Mouse (Mus musculus): ENCODE results near the gene Irs4. TPM values are rescaled to one million over a fixed set of nuclear protein-coding genes. Genes with fewer than 3 reads are reported as not detected.

Gene Irs4
- not detected for total RNA-seq (2022)

DNA sequence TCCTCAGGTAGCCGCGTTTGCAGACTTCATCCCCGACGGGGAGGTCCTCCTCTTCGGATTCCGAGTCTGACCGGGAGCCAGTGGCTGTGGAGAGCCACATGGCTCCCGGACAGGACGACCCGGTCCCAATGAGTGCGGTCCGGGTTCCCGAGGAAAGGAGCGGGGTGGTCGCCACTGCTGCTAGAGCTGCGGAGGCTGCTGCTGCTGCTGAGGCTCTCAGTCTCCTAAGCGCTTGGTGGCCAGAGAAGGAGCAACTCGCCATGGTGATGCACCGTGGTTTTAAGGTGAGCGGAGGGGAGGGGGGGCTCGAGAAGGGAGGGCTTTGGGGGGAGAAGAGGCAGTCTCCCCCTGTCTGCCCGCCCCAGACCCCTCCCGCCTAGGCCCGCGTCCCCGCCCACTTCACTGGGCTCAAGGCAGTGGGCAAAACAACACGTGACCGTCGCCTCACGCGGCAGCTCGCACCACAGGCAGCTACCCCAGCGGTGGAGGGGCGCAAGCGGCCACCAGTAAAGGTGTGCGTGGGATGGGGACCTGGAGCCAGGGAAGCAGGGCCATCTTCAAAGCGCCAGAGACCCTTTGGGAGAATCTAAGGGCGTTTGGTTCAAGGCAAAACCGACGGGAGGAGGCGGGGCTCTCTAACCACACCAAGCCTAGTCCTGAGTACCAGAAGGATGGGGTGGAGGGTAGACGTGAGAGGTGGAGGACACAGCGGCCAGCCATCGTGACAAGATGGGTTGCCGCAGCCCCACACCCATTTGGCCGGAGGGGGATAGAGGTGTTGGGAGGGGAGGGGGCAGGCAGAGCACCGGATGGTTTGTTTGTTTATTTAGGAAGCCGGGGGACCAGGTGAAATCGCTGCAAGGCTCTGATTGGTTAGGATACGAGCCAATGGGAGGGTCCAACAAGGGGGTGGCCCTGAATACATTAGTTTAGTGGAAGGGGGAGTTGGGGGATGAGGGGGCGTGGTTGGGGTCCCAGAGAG lies at the start of gene Irs4:
Gene Irs4 (minus strand): TSS at position 327 of the 982 bp plus-strand sequence.
- no peak for DNase-seq

DNA sequence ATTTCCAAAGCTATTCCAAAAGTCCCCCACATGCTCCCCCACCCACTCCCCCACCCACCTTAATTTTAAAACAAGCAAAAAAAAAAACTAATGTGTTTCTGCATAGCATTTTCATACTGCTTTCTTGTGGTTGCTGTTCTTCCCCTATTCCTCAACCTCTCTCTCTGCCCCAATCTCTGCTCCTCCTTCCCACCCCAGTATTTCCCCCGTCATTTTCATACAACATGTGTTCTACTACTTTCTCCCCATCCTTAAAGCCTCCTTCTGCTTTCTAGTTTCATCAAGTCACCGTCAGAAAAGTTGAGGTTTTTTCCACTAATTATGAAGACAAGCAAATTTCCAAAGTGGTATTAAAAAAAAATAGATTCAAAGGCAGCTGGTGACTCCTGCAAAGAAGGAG lies 25.3 kb upstream of the Irs4 start:
- no peak for DNase-seq

- no peak for DNase-seq
Observed at GRCm38 (mm10) chrX:141729570-141729969, 4.5 kb upstream of the Irs4 start.

GRCm38 (mm10) chrX:141724391-141724891 lies 622 bp downstream of the Irs4 start:
- no peak for DNase-seq

DNA sequence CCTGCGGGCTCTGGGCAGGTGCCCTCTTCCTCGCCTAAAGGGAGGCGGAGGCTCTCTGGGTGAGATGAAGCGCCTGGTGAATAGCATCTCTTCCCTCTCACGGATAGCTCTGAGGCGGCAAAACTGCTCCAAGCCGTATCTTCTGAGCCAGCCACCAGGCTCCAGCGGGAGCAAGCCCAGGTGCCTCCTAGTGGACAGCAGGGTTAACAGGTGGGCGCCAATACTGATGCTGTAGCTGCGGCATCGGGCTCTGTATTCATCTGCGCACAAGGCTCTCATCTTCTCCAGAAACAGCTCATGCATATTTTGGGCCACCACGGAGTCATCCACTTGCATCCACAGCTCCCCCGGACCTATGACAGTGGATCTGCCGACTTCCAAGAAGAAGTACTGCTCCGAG lies 1.1 kb downstream of the Irs4 start:
- no peak for DNase-seq

GRCm38 (mm10) chrX:141721725-141722124 lies 3.3 kb downstream of the Irs4 start:
- DNase-seq = no peak

Other genes with a start within 250 kb of the Irs4 start
- 1 to 10 TPM; 4.8 to 7.8 (median 6.5) TPM for gene Col4a5, start 249.9 kb downstream of the Irs4 start, total RNA-seq (2022)
- gene Gm15294, start 150.0 kb upstream of the Irs4 start, total RNA-seq (2022) = not detected